In the genomic region with DNA sequence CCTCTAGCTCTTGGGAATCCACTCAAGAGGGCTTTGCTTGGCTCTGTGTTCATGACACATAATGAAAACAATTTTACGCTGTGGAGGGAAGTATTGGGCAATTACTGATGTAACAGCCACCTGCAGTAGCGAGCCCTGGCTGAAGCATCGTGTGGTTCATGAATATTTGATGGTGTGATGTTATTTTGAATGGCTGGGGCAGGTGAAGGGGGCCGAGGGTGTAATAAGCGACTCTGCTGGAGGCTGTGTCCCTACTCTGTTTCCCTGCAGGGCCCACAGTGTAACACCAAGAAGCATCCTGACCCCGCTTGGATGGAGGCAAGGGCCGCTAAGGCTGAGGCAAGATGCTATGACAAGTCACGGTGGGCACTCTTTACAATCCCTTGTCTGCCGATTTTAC, we compare ENCODE assay signal across 12 mouse cellular contexts.
DNase-seq lines count a peak whose midpoint lies in the region; ATAC-seq and TF ChIP-seq lines count a peak whose summit lies in the region.
"Had no signal": no experiment of that assay in that cellular context is flagged by ENCODE, and none has a peak within 500 bp of the region (broad histone marks: within the 10 kb centered on the region; RNA-seq: fewer than 3 reads in every experiment).

No protein-coding gene starts in this region.

- H3K4me3 ChIP-seq in liver, embryonic 16.5 days (ENCODE audit: low read depth, low read length), result no peak overlapping the region
- H3K4me3 ChIP-seq in liver, postnatal 0 days (ENCODE audit: low read depth, low read length), result no peak overlapping the region
- no peak overlapping the region for H3K4me3 ChIP-seq in forebrain, embryonic 12.5 days (replicated peaks)
- H3K4me3 ChIP-seq in limb, embryonic 12.5 days (replicated peaks), result no peak overlapping the region
- H3K4me3 ChIP-seq in neural tube, embryonic 13.5 days, result no peak overlapping the region
- H3K4me3 ChIP-seq: gastrocnemius, adult 2 months; limb, embryonic 15.5 days; stomach, embryonic 15.5 days had no signal

- no peak overlapping the region for H3K9ac ChIP-seq in liver, embryonic 16.5 days (ENCODE audit: low read depth, low read length)
- no peak overlapping the region for H3K9ac ChIP-seq in liver, postnatal 0 days (replicated peaks)
- H3K9ac ChIP-seq in forebrain, embryonic 12.5 days, result no peak overlapping the region
- no peak overlapping the region for H3K9ac ChIP-seq in limb, embryonic 12.5 days (replicated peaks)
- H3K9ac ChIP-seq in neural tube, embryonic 13.5 days, result no peak overlapping the region
- H3K9ac ChIP-seq: limb, embryonic 15.5 days; stomach, embryonic 15.5 days had no signal

- no peaks in the 10 kb centered on the region for H3K4me1 ChIP-seq in liver, embryonic 16.5 days (ENCODE audit: control insufficient read depth, low read depth, low read length)
- no peaks in the 10 kb centered on the region for H3K4me1 ChIP-seq in liver, postnatal 0 days (ENCODE audit: insufficient read depth)
- H3K4me1 ChIP-seq in forebrain, embryonic 12.5 days, result peaks cover 29% of the 10 kb centered on the region
- H3K4me1 ChIP-seq in limb, embryonic 12.5 days (replicated peaks), result peaks cover 21% of the 10 kb centered on the region
- H3K4me1 ChIP-seq in neural tube, embryonic 13.5 days (replicated peaks), result peaks cover 27% of the 10 kb centered on the region
- H3K4me1 ChIP-seq: stomach, embryonic 15.5 days had no signal

- no peak for TF ChIP-seq EP300 in liver, postnatal 0 days (IDR thresholded peaks at IDR 0.05; ENCODE audit: low read depth)

- DNase-seq in liver, postnatal 0 days, result no peak
- no peak for DNase-seq in urinary bladder, postnatal 25 days (ENCODE audit: low spot score)
- DNase-seq in gastrocnemius, adult 8-10 months (ENCODE audit: low spot score in 2 of 2), result no peak
- DNase-seq: gastrocnemius, adult 2 months; lung, postnatal 4 days had no signal

- H3K27ac ChIP-seq in liver, embryonic 16.5 days (ENCODE audit: low read length), result no peak overlapping the region
- H3K27ac ChIP-seq in liver, postnatal 0 days (ENCODE audit: low read depth), result no peak overlapping the region
- peak overlapping the region; percentile 69 for H3K27ac ChIP-seq in forebrain, embryonic 12.5 days
- H3K27ac ChIP-seq in limb, embryonic 12.5 days, result no peak overlapping the region
- H3K27ac ChIP-seq in neural tube, embryonic 13.5 days (replicated peaks), result 0 out of 2 replicates have a peak overlapping the region, but pooled peaks have one; percentile 3
- H3K27ac ChIP-seq: gastrocnemius, adult 2 months; limb, embryonic 15.5 days; stomach, embryonic 15.5 days had no signal

- TF ChIP-seq CTCF in liver, postnatal 0 days (IDR thresholded peaks at IDR 0.05; ENCODE audit: low read depth), result no peak

- 29% methylated on average over 9 of the region's 9 CpGs for WGBS in liver, embryonic 16.5 days (ENCODE audit: insufficient replicate concordance)
- WGBS in liver, postnatal 0 days (ENCODE audit: insufficient replicate concordance), result 42% methylated on average over 9 of the region's 9 CpGs
- 2% methylated on average over 9 of the region's 9 CpGs for WGBS in forebrain, embryonic 12.5 days
- WGBS in limb, embryonic 12.5 days, result 22% methylated on average over 9 of the region's 9 CpGs
- WGBS in neural tube, embryonic 13.5 days, result 4% methylated on average over 9 of the region's 9 CpGs

- no peak overlapping the region for H3K4me2 ChIP-seq in liver, embryonic 16.5 days (ENCODE audit: low read depth, low read length)
- no peak overlapping the region for H3K4me2 ChIP-seq in liver, postnatal 0 days (ENCODE audit: low read depth, low read length)
- peak overlapping the region; percentile 43 for H3K4me2 ChIP-seq in forebrain, embryonic 12.5 days
- H3K4me2 ChIP-seq in limb, embryonic 12.5 days, result peak overlapping the region; percentile 46
- peak overlapping the region; percentile 13 for H3K4me2 ChIP-seq in neural tube, embryonic 13.5 days
- H3K4me2 ChIP-seq: limb, embryonic 15.5 days; stomach, embryonic 15.5 days had no signal

- no peaks in the 10 kb centered on the region for H3K27me3 ChIP-seq in liver, embryonic 16.5 days (ENCODE audit: control insufficient read depth, insufficient read depth, low read depth, low read length)
- no peaks in the 10 kb centered on the region for H3K27me3 ChIP-seq in liver, postnatal 0 days (ENCODE audit: insufficient read depth, low read length)
- peaks cover 52% of the 10 kb centered on the region for H3K27me3 ChIP-seq in forebrain, embryonic 12.5 days
- peaks cover 5% of the 10 kb centered on the region for H3K27me3 ChIP-seq in limb, embryonic 12.5 days
- H3K27me3 ChIP-seq in neural tube, embryonic 13.5 days, result peaks cover 90% of the 10 kb centered on the region
- H3K27me3 ChIP-seq: stomach, embryonic 15.5 days had no signal

- H3K36me3 ChIP-seq in liver, embryonic 16.5 days (ENCODE audit: control insufficient read depth, insufficient read depth), result no peaks in the 10 kb centered on the region
- no peaks in the 10 kb centered on the region for H3K36me3 ChIP-seq in liver, postnatal 0 days (replicated peaks; ENCODE audit: insufficient read depth, low read length)
- no peaks in the 10 kb centered on the region for H3K36me3 ChIP-seq in forebrain, embryonic 12.5 days (replicated peaks)
- no peaks in the 10 kb centered on the region for H3K36me3 ChIP-seq in limb, embryonic 12.5 days
- H3K36me3 ChIP-seq in neural tube, embryonic 13.5 days, result no peaks in the 10 kb centered on the region
- H3K36me3 ChIP-seq: limb, embryonic 15.5 days; stomach, embryonic 15.5 days had no signal

- ATAC-seq in liver, embryonic 16.5 days (ENCODE audit: low read depth), result 0 out of 2 replicates have a peak, but pooled peaks have one; percentile 13
- no peak for ATAC-seq in liver, postnatal 0 days
- peak; percentile 79 for ATAC-seq in forebrain, embryonic 12.5 days (ENCODE audit: low FRiP score)
- ATAC-seq in limb, embryonic 12.5 days (ENCODE audit: insufficient number of reproducible peaks, insufficient read depth, low FRiP score, low TSS enrichment, low read depth), result no peak
- peak; percentile 80 for ATAC-seq in neural tube, embryonic 13.5 days (ENCODE audit: low read depth)
- ATAC-seq in CD4-positive, CD25-positive, alpha-beta regulatory T cell, adult 4 months, result no peak

- no peaks in the 10 kb centered on the region for H3K9me3 ChIP-seq in liver, embryonic 16.5 days (replicated peaks; ENCODE audit: control insufficient read depth, low read length)
- H3K9me3 ChIP-seq in liver, postnatal 0 days (ENCODE audit: low read length), result no peaks in the 10 kb centered on the region
- no peaks in the 10 kb centered on the region for H3K9me3 ChIP-seq in forebrain, embryonic 12.5 days
- H3K9me3 ChIP-seq in limb, embryonic 12.5 days, result no peaks in the 10 kb centered on the region
- no peaks in the 10 kb centered on the region for H3K9me3 ChIP-seq in neural tube, embryonic 13.5 days
- H3K9me3 ChIP-seq: limb, embryonic 15.5 days; stomach, embryonic 15.5 days had no signal

Comparison
In these comparisons a context has a peak if more than half of its experiments do, and no peak if none do; other contexts are left out.
1. ATAC-seq: peak in liver, embryonic 16.5 days (single experiment), forebrain, embryonic 12.5 days (single experiment) and neural tube, embryonic 13.5 days (single experiment); none in liver, postnatal 0 days (single experiment), limb, embryonic 12.5 days (single experiment) and CD4-positive, CD25-positive, alpha-beta regulatory T cell, adult 4 months (single experiment).
2. H3K27ac ChIP-seq: peak in forebrain, embryonic 12.5 days (single experiment) and neural tube, embryonic 13.5 days (single experiment); none in liver, embryonic 16.5 days (single experiment), liver, postnatal 0 days (single experiment) and limb, embryonic 12.5 days (single experiment).
3. H3K4me2 ChIP-seq: peak in forebrain, embryonic 12.5 days (single experiment), limb, embryonic 12.5 days (single experiment) and neural tube, embryonic 13.5 days (single experiment); none in liver, embryonic 16.5 days (single experiment) and liver, postnatal 0 days (single experiment).